Mouse (Mus musculus) forebrain, embryonic 11.5 days (tissue): ENCODE data around the gene 4933405O20Rik. TPM values are rescaled to one million over a fixed set of nuclear protein-coding genes. Genes with fewer than 3 reads are reported as not detected.

Experiments used
- ATAC-seq: fragments of 200-750 bp; cut with Nextera tagmentation; replicated peaks from 2 replicates; pipeline ENCODE4 v1.8.0; 2017; ENCODE audit warnings: moderate TSS enrichment; ENCODE audit not compliant: low FRiP score
- DNase-seq: peaks from one replicate; pipeline ENCODE4 v3.0.0-alpha.2; 2017; ENCODE audit warnings: low spot score
- H3K27ac ChIP-seq: fragments of 300-500 bp; sonication (generic); 2 replicates; pipeline ENCODE4 v1.5.1; 2014; ENCODE audit warnings: low read depth, low read length
- H3K27me3 ChIP-seq: fragments of 300-500 bp; sonication (generic); 2 replicates; pipeline ENCODE4 v1.6.1; 2014; ENCODE audit warnings: mild to moderate bottlenecking, low read length, mixed read lengths; ENCODE audit not compliant: control insufficient read depth, insufficient read depth
- H3K36me3 ChIP-seq: fragments of 300-500 bp; sonication (generic); 2 replicates; pipeline ENCODE4 v1.6.1; 2014; ENCODE audit warnings: mild to moderate bottlenecking, low read length, moderate library complexity, mixed read lengths; ENCODE audit not compliant: control insufficient read depth, insufficient read depth
- H3K4me1 ChIP-seq: fragments of 300-500 bp; sonication (generic); replicated peaks from 2 replicates; pipeline ENCODE4 v1.6.1; 2014; ENCODE audit warnings: low read length, mixed read lengths; ENCODE audit not compliant: control insufficient read depth, insufficient read depth
- H3K4me2 ChIP-seq: fragments of 300-500 bp; sonication (generic); 2 replicates; pipeline ENCODE4 v1.6.1; 2014; ENCODE audit warnings: low read depth, mild to moderate bottlenecking, low read length, moderate library complexity, mixed read lengths; ENCODE audit not compliant: severe bottlenecking
- H3K4me3 ChIP-seq: fragments of 300-500 bp; sonication (generic); 2 replicates; pipeline ENCODE4 v1.5.1; 2014; ENCODE audit warnings: low read depth, low read length
- H3K9ac ChIP-seq: fragments of 300-500 bp; sonication (generic); 2 replicates; pipeline ENCODE4 v1.6.1; 2014; ENCODE audit warnings: low read length
- H3K9me3 ChIP-seq: fragments of 300-500 bp; sonication (generic); 2 replicates; pipeline ENCODE4 v1.6.1; 2016; ENCODE audit warnings: low read length, mixed read lengths; ENCODE audit not compliant: control insufficient read depth
- WGBS: fragments of 180-500 bp; shearing (Covaris S2); extraction: QIAGEN DNeasy Blood & Tissue Kit; methylation state at CpG from one replicate; pipeline ENCODE4 v1.1.7; 2014; 5-methylcytosine and 5-hydroxymethylcytosine counted together
- polyA plus RNA-seq: library from polyadenylated mRNA; unstranded; fragments of >200 nt; fragmentation: Nextera tagmentation; extraction: Ambion mirVana; gene quantifications from 2 replicates; pipeline ENCODE4 v1.2.1, GENCODE M21; 2014

The 4933405O20Rik gene
- not detected in 2 replicates for polyA plus RNA-seq

DNA sequence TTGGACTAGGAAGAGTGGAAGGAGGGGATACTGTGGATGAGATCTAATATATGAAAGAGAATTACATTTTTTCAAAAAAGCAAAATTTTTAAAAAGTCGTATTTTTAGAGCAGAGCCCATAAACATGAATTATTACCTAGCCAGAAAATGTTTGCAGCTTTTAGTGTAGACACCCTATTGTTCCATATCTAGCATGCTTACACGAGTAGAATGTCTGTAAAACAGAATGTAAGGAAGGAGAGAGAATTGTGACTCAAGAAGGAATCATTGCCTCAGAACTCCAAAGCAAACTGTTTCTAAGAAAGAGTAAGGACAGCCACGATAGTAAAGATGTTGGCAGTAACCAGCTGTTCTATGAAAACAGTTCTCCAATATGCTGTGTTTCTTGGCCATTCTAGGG is at the start of gene 4933405O20Rik:
Gene 4933405O20Rik (plus strand): TSS at position 301 of the 400 bp plus-strand sequence.
- no peaks in the 10 kb centered on the region for H3K4me1 ChIP-seq
- H3K4me3 ChIP-seq, result no peak within 1 kb of the TSS
- H3K9me3 ChIP-seq, result no peaks in the 10 kb centered on the region
- no peak within 1 kb of the TSS for H3K27ac ChIP-seq
- 86% methylated on average over 3 of the region's 3 CpGs for WGBS
- H3K4me2 ChIP-seq, result no peak within 1 kb of the TSS
- H3K36me3 ChIP-seq, result no peaks in the 10 kb centered on the region
- H3K27me3 ChIP-seq, result no peaks in the 10 kb centered on the region
- no peak within 1 kb of the TSS for H3K9ac ChIP-seq
- no peak for ATAC-seq
- no peak for DNase-seq

DNA sequence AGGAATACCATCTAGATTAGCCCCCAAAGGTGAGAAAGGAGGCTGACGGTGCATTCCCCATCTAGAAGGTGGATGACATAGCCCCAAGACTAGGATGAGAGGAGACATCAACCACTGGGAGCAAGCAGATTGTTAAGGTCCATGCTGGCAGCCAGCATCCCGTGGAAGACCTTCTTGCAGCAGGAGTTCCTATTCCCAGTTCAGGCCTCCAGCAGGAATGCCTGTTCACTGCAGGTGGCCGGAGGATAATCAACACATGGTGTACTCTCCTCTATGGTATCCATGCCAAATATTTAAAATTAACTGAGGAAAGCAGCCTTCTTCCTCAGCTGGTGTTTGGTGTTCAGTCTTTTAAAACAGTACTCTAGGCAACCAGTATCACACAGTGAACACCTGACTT is 49.4 kb upstream of the 4933405O20Rik start:
- 81% methylated on average over 3 of the region's 3 CpGs for WGBS
- no peaks in the 10 kb centered on the region for H3K4me1 ChIP-seq
- no peak overlapping the region for H3K4me3 ChIP-seq
- no peaks in the 10 kb centered on the region for H3K9me3 ChIP-seq
- DNase-seq, result no peak
- no peaks in the 10 kb centered on the region for H3K36me3 ChIP-seq
- no peak overlapping the region for H3K27ac ChIP-seq
- H3K4me2 ChIP-seq, result no peak overlapping the region
- no peak for ATAC-seq
- no peak overlapping the region for H3K9ac ChIP-seq
- no peaks in the 10 kb centered on the region for H3K27me3 ChIP-seq

DNA sequence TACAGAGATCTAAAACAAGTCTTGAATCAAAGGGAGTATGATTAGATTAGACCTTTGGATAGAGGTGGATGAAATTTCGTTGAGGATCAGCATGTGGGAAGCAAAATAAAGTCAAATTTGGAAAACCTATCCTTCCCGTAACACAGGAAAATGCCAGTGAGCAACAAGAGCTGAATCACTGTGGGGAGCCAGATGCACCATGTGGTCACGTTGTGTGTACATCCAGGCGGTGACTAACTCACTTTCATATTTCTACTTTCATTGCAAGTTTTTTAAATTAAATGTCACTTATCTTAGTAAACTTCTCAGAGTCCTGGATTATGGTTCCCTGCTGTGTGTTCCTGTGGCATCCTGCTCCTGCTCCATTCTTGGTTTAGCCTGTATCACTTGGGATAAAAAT is 47.6 kb upstream of the 4933405O20Rik start:
- ATAC-seq (no peak), DNase-seq (no peak)
- no peak overlapping the region for H3K9ac ChIP-seq
- 81% methylated on average over 4 of the region's 4 CpGs for WGBS
- no peak overlapping the region for H3K27ac ChIP-seq
- no peaks in the 10 kb centered on the region for H3K27me3 ChIP-seq
- no peaks in the 10 kb centered on the region for H3K36me3 ChIP-seq
- H3K4me3 ChIP-seq, result no peak overlapping the region
- H3K4me1 ChIP-seq, result no peaks in the 10 kb centered on the region
- no peak overlapping the region for H3K4me2 ChIP-seq
- no peaks in the 10 kb centered on the region for H3K9me3 ChIP-seq

DNA sequence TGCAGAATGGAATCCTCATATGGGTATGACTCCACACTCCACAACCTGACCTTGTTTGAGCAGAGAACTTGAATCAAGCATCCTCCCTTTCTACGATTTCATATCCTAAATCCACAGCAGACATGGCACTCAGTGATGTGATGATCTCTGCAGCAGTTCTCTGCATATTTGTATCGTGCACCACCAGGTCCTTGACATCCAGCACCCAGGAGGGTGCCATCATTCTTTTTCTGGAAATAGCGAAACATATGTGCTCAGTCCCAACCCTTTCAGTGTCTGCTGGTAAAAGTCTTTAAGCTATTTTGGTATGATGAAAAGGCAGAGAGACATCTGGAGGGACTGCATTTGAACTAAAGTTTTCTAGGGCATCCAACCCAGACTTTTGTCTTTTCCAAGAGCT is 36.3 kb upstream of the 4933405O20Rik start:
- Histone ChIP-seq H3K4me1 (no peaks in the 10 kb centered on the region), H3K9ac (no peak overlapping the region), H3K4me3 (no peak overlapping the region), H3K9me3 (no peaks in the 10 kb centered on the region), H3K27ac (no peak overlapping the region), H3K4me2 (no peak overlapping the region), H3K27me3 (no peaks in the 10 kb centered on the region), H3K36me3 (no peaks in the 10 kb centered on the region)
- DNase-seq (no peak), ATAC-seq (no peak)
- 83% methylated on average over 3 of the region's 3 CpGs for WGBS

- H3K9me3 ChIP-seq, result no peaks in the 10 kb centered on the region
- no peaks in the 10 kb centered on the region for H3K4me1 ChIP-seq
- ATAC-seq (no peak), DNase-seq (no peak)
- no peak overlapping the region for H3K4me2 ChIP-seq
- WGBS, result 81% methylated on average over 7 of the region's 7 CpGs
- H3K27me3 ChIP-seq, result no peaks in the 10 kb centered on the region
- H3K36me3 ChIP-seq, result no peaks in the 10 kb centered on the region
- H3K4me3 ChIP-seq, result no peak overlapping the region
- no peak overlapping the region for H3K27ac ChIP-seq
- no peak overlapping the region for H3K9ac ChIP-seq
Measured at GRCm38 (mm10) chr7:50573841-50574240, 25.1 kb upstream of the 4933405O20Rik start.

GRCm38 (mm10) chr7:50588642-50589424 is 10.2 kb upstream of the 4933405O20Rik start:
- WGBS, result 69% methylated on average over 8 of the region's 8 CpGs
- Histone ChIP-seq H3K36me3 (no peaks in the 10 kb centered on the region), H3K27me3 (no peaks in the 10 kb centered on the region), H3K9me3 (no peaks in the 10 kb centered on the region), H3K4me2 (no peak overlapping the region), H3K4me1 (no peaks in the 10 kb centered on the region), H3K4me3 (no peak overlapping the region), H3K9ac (no peak overlapping the region), H3K27ac (no peak overlapping the region)
- DNase-seq (no peak), ATAC-seq (no peak)

GRCm38 (mm10) chr7:50614101-50614500 is 15.1 kb downstream of the 4933405O20Rik start:
- H3K27ac ChIP-seq, result no peak overlapping the region
- no peak overlapping the region for H3K9ac ChIP-seq
- no peaks in the 10 kb centered on the region for H3K4me1 ChIP-seq
- ATAC-seq (no peak), DNase-seq (no peak)
- no peaks in the 10 kb centered on the region for H3K9me3 ChIP-seq
- no peak overlapping the region for H3K4me3 ChIP-seq
- H3K36me3 ChIP-seq, result no peaks in the 10 kb centered on the region
- WGBS, result 82% methylated on average over 2 of the region's 2 CpGs
- H3K4me2 ChIP-seq, result no peak overlapping the region
- no peaks in the 10 kb centered on the region for H3K27me3 ChIP-seq

DNA sequence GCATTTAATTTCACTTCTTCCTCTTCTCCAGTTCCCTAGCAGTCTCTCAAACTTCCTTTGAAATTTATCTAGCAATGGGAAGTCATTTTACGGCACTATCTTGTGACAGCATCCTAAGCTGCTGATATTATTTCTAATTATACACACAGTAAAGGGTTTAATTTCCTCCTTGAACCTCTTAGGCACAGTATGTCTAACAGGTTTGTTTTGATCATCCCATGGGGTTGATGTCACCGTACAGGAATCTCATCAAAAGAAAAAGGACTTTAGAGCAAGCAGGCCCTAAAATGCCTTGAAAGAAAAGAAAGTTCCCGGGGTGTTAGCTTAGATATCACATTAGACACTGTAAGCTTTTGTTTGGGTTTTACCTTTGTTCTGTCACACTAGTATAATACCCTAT is 30.2 kb downstream of the 4933405O20Rik start:
- Histone ChIP-seq H3K9ac (no peak overlapping the region), H3K4me2 (no peak overlapping the region), H3K36me3 (no peaks in the 10 kb centered on the region), H3K9me3 (no peaks in the 10 kb centered on the region), H3K4me1 (no peaks in the 10 kb centered on the region), H3K27me3 (no peaks in the 10 kb centered on the region), H3K27ac (no peak overlapping the region), H3K4me3 (no peak overlapping the region)
- DNase-seq (no peak), ATAC-seq (no peak)
- 60% methylated on average over 3 of the region's 3 CpGs for WGBS

- Histone ChIP-seq H3K4me1 (no peaks in the 10 kb centered on the region), H3K27ac (no peak overlapping the region), H3K27me3 (no peaks in the 10 kb centered on the region), H3K36me3 (no peaks in the 10 kb centered on the region), H3K9me3 (no peaks in the 10 kb centered on the region), H3K4me3 (no peak overlapping the region), H3K4me2 (no peak overlapping the region), H3K9ac (no peak overlapping the region)
- ATAC-seq, result no peak
- DNase-seq, result no peak
- 54% methylated on average over 2 of the region's 2 CpGs for WGBS
Measured at GRCm38 (mm10) chr7:50633147-50633546, 34.2 kb downstream of the 4933405O20Rik start.
